Mouse (Mus musculus) adrenal gland, postnatal 25 days (tissue): ENCODE measurements at regions not wholly inside any gene's neighbourhood (a gene's known extent, or its start where the extent isn't known, plus 50 kb on each side); places are given as distances from the start of the nearest gene placed in this dataset.

Experiments
- DNase-seq: peaks from one replicate; pipeline ENCODE4 v3.0.0; 2021; ENCODE audit warnings: mixed read lengths

- no peak for DNase-seq
These were observed 59.4 kb upstream of the Ifne start for GRCm38 (mm10) chr4:88939397-88939796.

- no peak for DNase-seq
These were observed 58.7 kb upstream of the Ifne start for GRCm38 (mm10) chr4:88938712-88939032.

- DNase-seq, result peak; percentile 70
These were observed 58.1 kb upstream of the Ifne start for GRCm38 (mm10) chr4:88937866-88938711.

GRCm38 (mm10) chr4:88936976-88937375 lies 57.0 kb upstream of the Ifne start:
- DNase-seq, result no peak

GRCm38 (mm10) chr4:88935901-88936300 lies 55.9 kb upstream of the Ifne start:
- no peak for DNase-seq

- DNase-seq, result no peak
These were observed 55.3 kb upstream of the Ifne start for GRCm38 (mm10) chr4:88935316-88935715.

- no peak for DNase-seq
These were observed 54.4 kb upstream of the Ifne start for GRCm38 (mm10) chr4:88934266-88935025.

GRCm38 (mm10) chr4:88931217-88931616 lies 51.2 kb upstream of the Ifne start:
- DNase-seq, result no peak
